Mouse (Mus musculus): ENCODE data around the gene Myof.

- no peak for TF ChIP-seq CTCF (conservative IDR thresholded peaks at IDR 0.05; ENCODE audit: insufficient read depth, insufficient read length, low read depth, low read length)
- no peak for TF ChIP-seq POLR2A (IDR thresholded peaks at IDR 0.05; ENCODE audit: low read depth, low read length)
Observed at GRCm38 (mm10) chr19:37927911-37928310, 115.5 kb downstream of the Myof start.

All from kidney, adult 2 months (tissue).